Mouse (Mus musculus) layer of hippocampus, adult 2 months (tissue): Measurements from ENCODE around the gene Btbd9. TPM values are rescaled to one million over a fixed set of nuclear protein-coding genes. Genes with fewer than 3 reads are reported as not detected.

Experiments
- DNase-seq, 2 experiments: peaks; one replicate each; pipeline ENCODE4 v3.0.0; 2022; ENCODE audit warnings: low spot score in 2 of 2
- H3K27ac ChIP-seq: fragments of 200-600 bp; 2 replicates; pipeline ENCODE4 v1.8.1; 2022
- H3K4me3 ChIP-seq: fragments of 200-600 bp; 2 replicates; pipeline ENCODE4 v1.8.1; 2022; ENCODE audit warnings: mild to moderate bottlenecking
- CTCF ChIP-seq: fragments of 200-600 bp; conservative IDR thresholded peaks from 2 replicates; pipeline ENCODE4 v1.8.1; 2022; ENCODE audit warnings: antibody characterized with exemption, mild to moderate bottlenecking, moderate library complexity
- total RNA-seq, 2 experiments: library from RNA; stranded (reverse); gene quantifications; 2 replicates each; pipeline ENCODE4 v1.2.3; 2021

The Btbd9 gene
- total RNA-seq, 2 experiments from 2014 or later, result 168 to 187 TPM

GRCm38 (mm10) chr17:30355431-30355830, 220.9 kb downstream of the Btbd9 start:
- no peak for DNase-seq
- no peak for TF ChIP-seq CTCF
- Histone ChIP-seq H3K4me3 (no peak overlapping the region), H3K27ac (no peak overlapping the region)

GRCm38 (mm10) chr17:30354381-30354780, 221.9 kb downstream of the Btbd9 start:
- H3K27ac ChIP-seq, result no peak overlapping the region
- no peak for TF ChIP-seq CTCF
- no peak overlapping the region for H3K4me3 ChIP-seq
- no peak for DNase-seq

GRCm38 (mm10) chr17:30348031-30348430, 228.3 kb downstream of the Btbd9 start:
- Histone ChIP-seq H3K27ac (peak overlapping the region; percentile 47), H3K4me3 (no peak overlapping the region)
- peak; percentile 30; the same call in 1 of the 2 replicates for TF ChIP-seq CTCF
- no peak for DNase-seq

GRCm38 (mm10) chr17:30347101-30347613, 229.1 kb downstream of the Btbd9 start:
- H3K27ac ChIP-seq, result peak overlapping the region; percentile 47
- TF ChIP-seq CTCF, result no peak
- no peak overlapping the region for H3K4me3 ChIP-seq
- no peak for DNase-seq

- no peak overlapping the region for H3K4me3 ChIP-seq
- no peak for TF ChIP-seq CTCF
- DNase-seq, result no peak
- H3K27ac ChIP-seq, result no peak overlapping the region
These were observed 231.3 kb downstream of the Btbd9 start for GRCm38 (mm10) chr17:30345008-30345407.

- peak overlapping the region; percentile 51; the same call in 1 of the 2 replicates for H3K27ac ChIP-seq
- H3K4me3 ChIP-seq, result no peak overlapping the region
- no peak for DNase-seq
- no peak for TF ChIP-seq CTCF
These were observed 232.4 kb downstream of the Btbd9 start for GRCm38 (mm10) chr17:30343701-30344473.

- no peak for TF ChIP-seq CTCF
- Histone ChIP-seq H3K27ac (no peak overlapping the region), H3K4me3 (no peak overlapping the region)
- DNase-seq, result no peak
These were observed 234.7 kb downstream of the Btbd9 start for GRCm38 (mm10) chr17:30341556-30341955.

GRCm38 (mm10) chr17:30340495-30341126, 235.7 kb downstream of the Btbd9 start:
- TF ChIP-seq CTCF, result peak; percentile 39
- Histone ChIP-seq H3K27ac (peak overlapping the region; percentile 23; the same call in 1 of the 2 replicates), H3K4me3 (no peak overlapping the region)
- DNase-seq, result no peak

GRCm38 (mm10) chr17:30339317-30339716, 237.0 kb downstream of the Btbd9 start:
- peak; percentile 37 for TF ChIP-seq CTCF
- H3K4me3 ChIP-seq, result no peak overlapping the region
- DNase-seq, result no peak
- no peak overlapping the region for H3K27ac ChIP-seq

- Histone ChIP-seq H3K27ac (0 out of 2 replicates have a peak overlapping the region, but pooled peaks have one; percentile 8), H3K4me3 (no peak overlapping the region)
- DNase-seq, result no peak
- no peak for TF ChIP-seq CTCF
These were observed 239.5 kb downstream of the Btbd9 start for GRCm38 (mm10) chr17:30336816-30337215.

GRCm38 (mm10) chr17:30336280-30336679, 240.0 kb downstream of the Btbd9 start:
- Histone ChIP-seq H3K4me3 (no peak overlapping the region), H3K27ac (peak overlapping the region; percentile 8; the same call in 1 of the 2 replicates)
- DNase-seq, result no peak
- TF ChIP-seq CTCF, result no peak

- no peak overlapping the region for H3K4me3 ChIP-seq
- H3K27ac ChIP-seq, result peak overlapping the region; percentile 8; the same call in 1 of the 2 replicates
- DNase-seq, result no peak
- TF ChIP-seq CTCF, result no peak
These were observed 240.5 kb downstream of the Btbd9 start for GRCm38 (mm10) chr17:30335746-30336145.

- no peak for DNase-seq
- no peak for TF ChIP-seq CTCF
- no peak overlapping the region for H3K27ac ChIP-seq
- H3K4me3 ChIP-seq, result no peak overlapping the region
These were observed 242.0 kb downstream of the Btbd9 start for GRCm38 (mm10) chr17:30334257-30334656.
